Mouse (Mus musculus) heart, embryonic 14.5 days (tissue): ENCODE results near the gene Nop16. TPM values are rescaled to one million over a fixed set of nuclear protein-coding genes. Genes with fewer than 3 reads are reported as not detected.

Experiments
- ATAC-seq: fragments of 200-750 bp; cut with Nextera tagmentation; 2 replicates; pipeline ENCODE4 v1.8.0; 2017; ENCODE audit warnings: low read depth, moderate TSS enrichment; ENCODE audit not compliant: insufficient number of reproducible peaks, insufficient read depth, low FRiP score
- H3K27ac ChIP-seq, 2 experiments: fragments of 200-500 bp in 1 of 2; fragments of 300-500 bp in 1 of 2; sonication (generic) in 1 of 2; replicated peaks in 1 of 2; 2 replicates each; pipeline ENCODE4 v1.5.1; 2012 to 2014; ENCODE audit warnings: low read depth in 2 of 2, low read length in 2 of 2, control low read depth in 1 of 2, mild to moderate bottlenecking in 1 of 2, mixed read lengths in 1 of 2; ENCODE audit not compliant: control insufficient read depth in 1 of 2, insufficient read depth in 1 of 2
- H3K27me3 ChIP-seq: fragments of 300-500 bp; sonication (generic); 2 replicates; pipeline ENCODE4 v1.6.1; 2014; ENCODE audit warnings: mild to moderate bottlenecking, low read length, control low read depth; ENCODE audit not compliant: control insufficient read depth, insufficient read depth
- H3K36me3 ChIP-seq: fragments of 300-500 bp; sonication (generic); 2 replicates; pipeline ENCODE4 v1.6.1; 2014; ENCODE audit warnings: mild to moderate bottlenecking, control low read depth, low read length, mixed read lengths; ENCODE audit not compliant: control insufficient read depth, insufficient read depth
- H3K4me1 ChIP-seq, 2 experiments: fragments of 200-500 bp in 1 of 2; fragments of 300-500 bp in 1 of 2; sonication (generic) in 1 of 2; 2 replicates each; pipeline ENCODE4 v1.6.1; 2012 to 2014; ENCODE audit warnings: low read length in 2 of 2, control low read depth in 1 of 2, mixed read lengths in 1 of 2; ENCODE audit not compliant: control insufficient read depth in 2 of 2, insufficient read depth in 2 of 2
- H3K4me2 ChIP-seq: fragments of 300-500 bp; sonication (generic); 2 replicates; pipeline ENCODE4 v1.6.1; 2014; ENCODE audit warnings: mild to moderate bottlenecking, low read length
- H3K4me3 ChIP-seq, 2 experiments: fragments of 200-500 bp in 1 of 2; fragments of 300-500 bp in 1 of 2; sonication (generic) in 1 of 2; 2 replicates each; pipeline ENCODE4 v1.5.1; 2012 to 2014; ENCODE audit warnings: low read length in 2 of 2, mild to moderate bottlenecking in 2 of 2, control low read depth in 1 of 2, low read depth in 1 of 2, moderate library complexity in 1 of 2; ENCODE audit not compliant: control insufficient read depth in 1 of 2, insufficient read depth in 1 of 2
- H3K9ac ChIP-seq: fragments of 300-500 bp; sonication (generic); 2 replicates; pipeline ENCODE4 v1.6.1; 2014; ENCODE audit warnings: mild to moderate bottlenecking, low read length
- H3K9me3 ChIP-seq: fragments of 300-500 bp; sonication (generic); 2 replicates; pipeline ENCODE4 v1.6.1; 2016; ENCODE audit warnings: low read length, control low read depth; ENCODE audit not compliant: control insufficient read depth
- WGBS: fragments of 180-500 bp; shearing (Covaris S2); extraction: QIAGEN DNeasy Blood & Tissue Kit; methylation state at CpG from one replicate; pipeline ENCODE4 v1.1.7; 2014; 5-methylcytosine and 5-hydroxymethylcytosine counted together
- polyA plus RNA-seq: library from polyadenylated mRNA; unstranded; fragments of >200 nt; fragmentation: Nextera tagmentation; extraction: Ambion mirVana; gene quantifications from 2 replicates; pipeline ENCODE4 v1.2.1, GENCODE M21; 2014

The Nop16 gene
- polyA plus RNA-seq, 1 experiment from 2014 or later: 46.5 TPM

- Histone ChIP-seq H3K4me3 (no peak overlapping the region), H3K4me1 (peaks cover 23 to 28% of the 10 kb centered on the region in 2 experiments), H3K9ac (peak overlapping the region; percentile 41), H3K36me3 (peaks cover 37% of the 10 kb centered on the region), H3K27me3 (no peaks in the 10 kb centered on the region), H3K4me2 (peak overlapping the region; percentile 26; the same call in 1 of the 2 replicates), H3K27ac (peak overlapping the region; percentile 47 to 78), H3K9me3 (no peaks in the 10 kb centered on the region)
- 37% methylated on average over 5 of the region's 5 CpGs for WGBS
- peak; percentile 1; the same call in 1 of the 2 replicates for ATAC-seq
Measured at GRCm38 (mm10) chr13:54596870-54597269, 7.0 kb upstream of the Nop16 start.

- H3K9me3 ChIP-seq: no peaks in the 10 kb centered on the region
- peak overlapping the region; percentile 26; the same call in 1 of the 2 replicates for H3K4me2 ChIP-seq
- peak overlapping the region; percentile 47 to 78 for H3K27ac ChIP-seq
- H3K36me3 ChIP-seq: peaks cover 39% of the 10 kb centered on the region
- H3K4me3 ChIP-seq: no peak overlapping the region
- peak; percentile 40; the same call in 1 of the 2 replicates for ATAC-seq
- H3K9ac ChIP-seq: peak overlapping the region; percentile 41
- peaks cover 24 to 34% of the 10 kb centered on the region in 2 experiments for H3K4me1 ChIP-seq
- 31% methylated on average over 8 of the region's 8 CpGs for WGBS
- no peaks in the 10 kb centered on the region for H3K27me3 ChIP-seq
Measured at GRCm38 (mm10) chr13:54596107-54596690, 6.3 kb upstream of the Nop16 start.

- no peak for ATAC-seq
- Histone ChIP-seq H3K27ac (no peak overlapping the region), H3K4me2 (no peak overlapping the region), H3K9ac (no peak overlapping the region), H3K27me3 (no peaks in the 10 kb centered on the region), H3K4me3 (no peak overlapping the region), H3K36me3 (peaks cover 33% of the 10 kb centered on the region), H3K9me3 (no peaks in the 10 kb centered on the region), H3K4me1 (peaks cover 25 to 39% of the 10 kb centered on the region in 2 experiments)
- 90% methylated on average over 11 of the region's 11 CpGs for WGBS
Measured at GRCm38 (mm10) chr13:54593617-54594016, 3.7 kb upstream of the Nop16 start.

- H3K4me2 ChIP-seq: peak overlapping the region; percentile 86
- H3K36me3 ChIP-seq: peaks cover 44% of the 10 kb centered on the region
- H3K9me3 ChIP-seq: no peaks in the 10 kb centered on the region
- H3K27ac ChIP-seq: no peak overlapping the region
- WGBS: 87% methylated on average over 8 of the region's 8 CpGs
- no peaks in the 10 kb centered on the region for H3K27me3 ChIP-seq
- peaks cover 19 to 29% of the 10 kb centered on the region in 2 experiments for H3K4me1 ChIP-seq
- no peak overlapping the region for H3K9ac ChIP-seq
- no peak for ATAC-seq
- H3K4me3 ChIP-seq: no peak overlapping the region
Measured at GRCm38 (mm10) chr13:54591776-54592356, 2.0 kb upstream of the Nop16 start.

- H3K4me1 ChIP-seq: peaks cover 2 to 12% of the 10 kb centered on the region in 2 experiments; a peak in 2 of 4 replicates
- peaks cover 62% of the 10 kb centered on the region for H3K36me3 ChIP-seq
- no peaks in the 10 kb centered on the region for H3K9me3 ChIP-seq
- H3K27me3 ChIP-seq: no peaks in the 10 kb centered on the region
- under 1% methylated on average over 24 of the region's 24 CpGs for WGBS
- H3K4me2 ChIP-seq: peak overlapping the region; percentile 82
- H3K4me3 ChIP-seq: peak overlapping the region; percentile 80 to 93
- 0 out of 2 replicates have a peak, but pooled peaks have one; percentile 1 for ATAC-seq
- peak overlapping the region; percentile 88 for H3K9ac ChIP-seq
- peak overlapping the region; percentile 53 to 76; a peak in 3 of 4 replicates for H3K27ac ChIP-seq
Measured at GRCm38 (mm10) chr13:54589414-54589995, 385 bp downstream of the Nop16 start.

- Histone ChIP-seq H3K27ac (no peak overlapping the region), H3K9me3 (no peaks in the 10 kb centered on the region), H3K4me2 (no peak overlapping the region), H3K4me3 (no peak overlapping the region), H3K9ac (no peak overlapping the region), H3K27me3 (no peaks in the 10 kb centered on the region), H3K36me3 (peaks cover 77% of the 10 kb centered on the region), H3K4me1 (peaks cover 0 to 1% of the 10 kb centered on the region in 2 experiments; a peak in 1 of 4 replicates)
- WGBS: 75% methylated on average over 11 of the region's 11 CpGs
- no peak for ATAC-seq
Measured at GRCm38 (mm10) chr13:54585831-54586230, 4.1 kb downstream of the Nop16 start.

GRCm38 (mm10) chr13:54582860-54583259 lies 7.0 kb downstream of the Nop16 start:
- 81% methylated on average over 5 of the region's 5 CpGs for WGBS
- Histone ChIP-seq H3K27me3 (no peaks in the 10 kb centered on the region), H3K36me3 (peaks cover 99% of the 10 kb centered on the region)

More at GRCm38 (mm10) chr13:54582860-54583259, 7.0 kb downstream of the Nop16 start:
- no peak overlapping the region for H3K4me3 ChIP-seq
- no peak for ATAC-seq
- H3K9me3 ChIP-seq: no peaks in the 10 kb centered on the region
- no peak overlapping the region for H3K27ac ChIP-seq
- H3K4me2 ChIP-seq: no peak overlapping the region
- no peaks in the 10 kb centered on the region for H3K4me1 ChIP-seq
- no peak overlapping the region for H3K9ac ChIP-seq
